Mouse (Mus musculus): ENCODE data around the gene Mindy4. TPM values are rescaled to one million over a fixed set of nuclear protein-coding genes. Genes with fewer than 3 reads are reported as not detected.
"Not testable (repeated sequence)": the region's sequence is repeated elsewhere in the genome, so short reads cannot be mapped to it uniquely, and the experiment has no call there.

The Mindy4 gene
- under 1 TPM in 1 of 2 experiments, not detected in 1; 0.19 TPM for polyA plus RNA-seq (2017; shearing (Covaris generic))

DNA sequence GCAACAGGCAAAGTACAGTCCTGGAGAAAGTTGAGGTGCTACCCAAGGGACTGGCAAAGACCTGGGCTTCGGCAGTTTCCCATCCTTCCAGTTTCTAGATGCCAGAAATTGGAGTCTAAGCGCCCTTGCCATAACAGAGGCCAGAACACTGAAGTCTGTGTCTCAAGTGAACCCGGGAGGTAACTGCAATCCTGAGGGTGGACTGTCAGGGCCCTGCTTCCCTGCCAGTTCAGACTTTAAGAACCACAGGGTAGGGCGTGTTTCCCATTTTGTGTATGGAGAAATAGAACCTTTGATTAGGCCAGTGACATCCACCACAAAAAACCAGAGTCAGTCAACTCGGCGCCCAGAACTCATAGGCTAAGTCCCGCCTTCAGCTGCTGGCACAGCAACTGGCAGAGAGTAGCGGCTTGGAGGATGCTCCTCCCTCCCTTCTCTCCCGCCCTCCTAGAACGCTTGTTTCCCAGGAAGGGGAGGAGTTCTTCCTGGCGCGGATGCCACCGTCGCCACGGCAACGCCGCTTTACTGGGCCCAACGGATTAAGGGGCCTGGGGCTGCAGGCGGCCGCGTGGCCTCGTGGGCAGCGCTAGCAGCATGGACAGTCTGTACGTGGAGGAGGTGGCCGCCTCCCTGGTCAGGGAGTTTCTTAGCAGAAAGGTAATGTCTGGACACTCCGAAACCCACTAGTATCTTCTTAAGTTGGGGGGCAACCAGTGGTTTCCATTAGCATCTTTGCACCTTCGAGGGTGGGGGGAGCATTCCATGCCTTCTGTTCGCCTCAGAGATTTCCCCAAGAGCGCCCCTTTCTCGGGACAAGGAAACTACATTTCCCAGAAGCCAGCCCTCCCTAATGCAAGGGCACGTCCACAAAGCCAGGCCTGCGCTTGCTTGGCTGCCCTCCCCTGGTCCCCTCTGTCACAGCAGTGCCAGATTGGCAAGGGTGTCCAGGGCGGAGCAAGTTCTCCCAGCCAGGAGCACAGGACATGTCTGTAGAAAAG, at the start of gene Mindy4:
TSS of gene Mindy4 (plus strand) at position 471 of the 998 bp plus-strand sequence.
- ATAC-seq: peak; percentile 46

DNA sequence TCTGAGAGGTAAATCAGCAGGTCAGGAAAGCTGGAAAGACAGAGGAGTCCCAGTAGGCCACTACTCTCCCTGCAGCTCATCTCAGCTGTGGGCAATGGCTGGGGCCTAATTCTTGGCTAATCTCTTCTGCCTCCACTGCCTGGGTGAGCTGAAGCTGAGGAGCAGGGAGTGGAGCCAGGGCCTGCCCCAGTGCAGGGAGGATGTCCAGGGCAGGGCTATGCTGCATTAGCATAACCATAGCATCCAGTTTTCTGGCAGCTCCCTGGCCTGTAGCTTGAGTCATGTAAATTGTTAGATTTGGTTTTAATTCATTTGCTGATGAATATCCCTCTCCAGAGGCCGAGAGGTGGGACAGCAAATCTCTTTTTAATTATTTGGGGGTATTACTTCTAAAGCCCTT, 43.9 kb upstream of the Mindy4 start:
- ATAC-seq: no peak

DNA sequence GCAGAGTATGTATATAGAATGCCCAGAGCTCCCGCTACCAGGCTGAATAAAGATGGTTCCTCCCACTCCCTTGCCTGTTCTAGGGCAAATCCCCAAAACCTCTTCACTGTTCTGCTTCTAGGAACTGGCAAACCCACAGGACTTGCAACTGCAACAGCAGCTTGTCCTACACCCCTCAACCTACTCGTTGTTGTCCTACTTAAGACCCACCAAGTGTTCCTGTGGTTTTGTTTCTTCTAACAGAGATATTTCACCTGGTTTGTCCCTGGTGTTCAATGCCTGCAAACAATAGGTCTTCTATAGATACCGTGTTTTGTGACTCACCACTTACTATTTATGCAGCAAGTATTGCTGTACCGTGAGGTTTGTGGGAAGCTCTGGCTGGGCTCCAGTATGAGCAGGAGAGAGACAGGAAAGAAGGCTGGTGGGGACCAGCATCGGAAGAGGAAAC, 41.8 kb upstream of the Mindy4 start:
- no peak for ATAC-seq

DNA sequence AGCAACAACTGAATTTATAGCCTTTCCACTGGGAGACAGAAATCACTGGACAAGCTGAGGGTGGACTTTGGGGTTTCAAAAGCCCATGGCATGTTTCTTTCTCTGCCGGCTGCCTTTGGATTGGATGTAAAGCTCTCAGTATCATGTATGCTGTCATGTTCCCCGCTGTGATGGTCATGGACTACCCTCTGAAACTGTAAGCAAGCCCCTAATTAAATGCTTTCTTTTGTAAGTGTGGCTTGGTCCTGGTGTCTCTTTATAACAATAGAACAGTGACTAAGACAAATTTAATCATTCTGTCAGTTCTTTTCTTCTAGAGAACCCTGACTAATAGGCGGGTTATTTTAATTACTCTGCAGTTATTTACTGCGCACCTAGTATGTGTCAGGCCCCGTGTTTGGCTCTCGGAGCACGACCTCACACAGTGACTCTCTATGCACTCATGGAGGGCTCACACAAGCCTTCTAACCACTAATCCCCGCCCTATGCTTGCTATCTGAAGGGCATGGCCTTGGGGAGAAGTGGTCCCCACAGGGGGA, 40.1 kb upstream of the Mindy4 start:
- no peak for ATAC-seq

DNA sequence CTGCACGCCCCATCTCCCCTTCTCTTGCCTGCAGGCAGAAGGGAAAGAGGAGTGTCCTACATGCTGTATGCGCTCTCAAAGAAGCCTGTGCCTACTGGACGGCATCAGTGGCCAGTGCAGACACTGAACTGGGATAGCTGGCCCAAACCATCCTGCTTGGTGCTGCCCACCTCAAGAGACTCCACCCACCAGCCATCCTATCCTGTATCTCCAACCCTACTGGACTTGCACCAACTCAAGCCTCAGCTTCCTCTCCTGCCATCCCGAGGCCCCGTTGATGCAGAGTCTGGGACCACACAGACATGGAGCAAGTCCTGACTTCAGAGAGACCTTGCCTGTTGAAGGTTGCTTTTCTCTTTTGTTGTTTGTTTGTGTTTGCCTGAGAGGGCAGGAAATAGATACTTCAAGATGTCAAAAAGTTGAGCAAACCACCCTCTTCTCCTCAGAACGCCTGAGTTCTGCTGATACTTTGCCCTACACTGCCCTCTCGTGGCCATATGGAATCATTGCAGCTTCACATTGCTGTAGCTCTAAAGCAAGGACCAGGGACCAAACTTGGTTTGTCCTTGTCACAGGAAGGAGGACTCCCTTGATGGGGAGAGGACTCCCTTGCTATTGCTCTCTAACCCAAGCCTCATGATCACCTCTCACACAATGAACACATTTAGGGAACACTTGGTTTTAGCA, 36.3 kb upstream of the Mindy4 start:
- ATAC-seq: peak; percentile 78

DNA sequence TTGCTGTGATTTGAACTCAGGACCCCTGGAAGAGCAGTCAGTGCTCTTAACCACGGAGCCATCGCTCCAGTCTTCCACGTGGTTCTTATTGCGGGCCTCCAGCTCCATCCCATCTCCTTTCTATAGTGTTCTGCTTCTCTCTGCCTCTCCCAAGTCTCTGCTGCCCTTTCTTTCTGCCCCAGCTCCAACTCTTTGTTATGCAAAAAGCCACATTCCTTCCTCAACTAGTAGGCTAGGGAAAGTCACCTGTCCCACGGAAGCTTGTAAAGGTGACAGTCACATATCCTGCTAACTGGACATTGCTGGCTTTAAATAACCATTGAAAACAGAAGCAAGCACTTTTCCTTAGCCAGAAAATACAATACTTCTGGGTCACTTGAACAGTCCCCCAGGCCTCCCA, 33.4 kb upstream of the Mindy4 start:
- no peak for ATAC-seq

DNA sequence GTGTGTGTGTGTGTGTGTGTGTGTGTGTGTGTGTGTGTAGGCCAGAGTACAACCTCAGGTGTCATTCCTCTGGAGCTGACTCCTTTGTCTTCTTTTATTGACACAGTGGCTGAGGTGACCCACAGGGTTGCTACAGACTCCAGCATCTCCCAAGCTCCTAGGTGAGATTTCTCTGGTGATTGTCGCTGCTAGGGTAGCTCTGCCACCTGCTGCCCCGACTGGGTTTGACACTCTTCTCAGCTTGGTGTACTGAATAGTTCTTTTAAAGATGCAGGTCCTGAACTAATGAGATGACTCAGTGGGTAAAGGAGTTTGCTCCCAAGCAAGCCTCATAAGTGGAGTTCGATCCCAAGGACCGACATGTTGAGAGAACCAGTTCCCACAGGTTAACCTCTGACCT, 31.5 kb upstream of the Mindy4 start:
- ATAC-seq: no peak

DNA sequence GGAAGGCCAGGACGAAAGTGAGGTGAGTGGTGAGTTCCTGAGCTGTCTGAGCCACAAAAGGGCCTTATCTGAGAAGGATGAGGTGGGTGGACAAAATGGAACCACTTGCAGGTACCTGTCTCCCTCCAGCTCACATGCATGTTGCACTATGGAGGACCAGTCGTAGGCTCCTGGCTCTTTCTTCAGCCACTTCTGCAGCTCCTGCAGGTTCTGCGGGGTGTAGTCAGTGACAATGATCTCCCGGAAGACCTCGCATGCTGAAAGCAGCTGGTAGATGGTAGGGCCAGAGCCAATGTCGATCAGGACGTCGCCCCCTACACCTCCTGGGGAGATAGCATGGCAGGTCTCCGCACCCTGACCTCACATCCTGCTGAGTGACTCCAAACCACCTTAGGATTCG, 30.0 kb upstream of the Mindy4 start:
- ATAC-seq: no peak

DNA sequence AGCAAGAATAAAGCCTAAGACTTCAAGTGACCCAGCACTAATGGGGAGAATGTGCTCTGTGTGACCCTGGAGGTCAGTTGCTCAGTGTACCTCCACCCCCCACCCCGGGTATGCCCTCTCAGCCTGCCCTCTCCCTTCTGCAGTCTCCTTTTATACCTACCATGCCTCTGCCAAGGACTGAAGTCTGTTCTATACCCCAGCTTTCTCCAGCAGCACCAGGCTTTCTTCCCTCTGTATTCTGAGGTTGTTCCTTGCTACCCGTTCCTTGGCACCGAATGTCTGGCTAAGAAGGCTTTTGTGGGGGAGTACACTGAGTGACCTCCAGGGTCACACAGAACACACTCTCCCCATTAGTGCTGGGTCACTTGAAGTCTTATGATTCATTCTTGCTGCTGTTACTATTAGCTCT, 29.2 kb upstream of the Mindy4 start:
- no peak for ATAC-seq

DNA sequence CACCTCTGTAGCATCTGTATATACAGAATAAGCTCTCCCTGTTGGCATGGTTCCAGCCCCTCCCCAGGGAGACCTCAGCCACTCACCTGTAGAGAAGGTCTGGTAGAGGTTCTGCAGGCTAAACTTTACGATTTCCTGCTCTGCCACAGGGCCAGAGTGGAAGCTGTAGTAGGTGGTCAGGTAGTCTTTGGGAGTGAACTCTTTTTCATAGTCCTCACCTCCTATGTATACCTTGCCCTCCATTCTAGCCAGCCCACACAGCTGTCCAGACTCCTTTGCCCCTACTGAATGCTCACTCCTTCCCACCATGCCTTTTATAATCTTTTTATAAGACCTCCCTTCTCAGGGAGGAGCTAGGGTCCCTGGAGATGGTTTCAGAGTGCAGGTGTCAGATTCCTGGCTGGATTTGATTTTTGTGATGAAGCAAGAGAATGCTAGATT, 28.4 kb upstream of the Mindy4 start, which contains the start of gene Inmt:
TSS of gene Inmt (minus strand) at position 303 of the 441 bp plus-strand sequence.
- no peak for ATAC-seq

DNA sequence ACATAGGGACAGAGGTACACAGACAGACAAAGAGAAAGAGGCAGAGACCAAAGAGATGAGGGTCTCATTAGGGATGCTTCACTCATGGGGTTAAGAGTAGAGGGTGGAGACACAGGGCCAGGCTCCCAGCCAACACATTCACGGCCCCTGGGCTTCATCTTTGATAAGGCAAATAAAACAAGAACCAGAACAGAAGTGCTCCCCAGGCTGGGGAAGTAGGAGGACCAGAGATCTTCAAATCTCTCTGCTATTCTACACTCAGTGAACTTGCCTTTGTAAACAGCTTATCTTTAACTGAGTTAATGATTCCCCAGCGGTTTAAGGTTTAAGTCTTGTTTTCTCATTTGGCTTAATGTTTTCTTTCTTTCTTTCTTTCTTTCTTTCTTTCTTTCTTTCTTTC, 27.7 kb upstream of the Mindy4 start:
- ATAC-seq: no peak

DNA sequence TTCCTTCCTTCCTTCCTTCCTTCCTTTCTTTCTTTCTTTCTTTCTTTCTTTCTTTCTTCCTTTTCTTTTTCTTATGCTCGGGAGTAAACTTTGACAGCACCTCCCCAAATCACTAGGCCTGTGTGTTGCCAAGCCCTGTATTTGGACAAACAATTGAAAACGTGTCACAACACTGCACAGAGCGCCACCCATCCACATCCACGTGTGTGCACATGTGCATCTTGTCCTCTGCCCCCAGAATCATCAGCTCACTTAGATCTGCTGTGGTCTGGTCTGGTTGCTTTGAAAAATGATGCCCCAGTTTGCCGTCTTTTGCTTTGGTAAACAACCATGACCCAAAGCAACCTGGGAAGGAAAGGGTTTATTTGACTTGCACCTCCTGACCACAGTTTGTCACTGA, 27.3 kb upstream of the Mindy4 start:
- no peak for ATAC-seq

DNA sequence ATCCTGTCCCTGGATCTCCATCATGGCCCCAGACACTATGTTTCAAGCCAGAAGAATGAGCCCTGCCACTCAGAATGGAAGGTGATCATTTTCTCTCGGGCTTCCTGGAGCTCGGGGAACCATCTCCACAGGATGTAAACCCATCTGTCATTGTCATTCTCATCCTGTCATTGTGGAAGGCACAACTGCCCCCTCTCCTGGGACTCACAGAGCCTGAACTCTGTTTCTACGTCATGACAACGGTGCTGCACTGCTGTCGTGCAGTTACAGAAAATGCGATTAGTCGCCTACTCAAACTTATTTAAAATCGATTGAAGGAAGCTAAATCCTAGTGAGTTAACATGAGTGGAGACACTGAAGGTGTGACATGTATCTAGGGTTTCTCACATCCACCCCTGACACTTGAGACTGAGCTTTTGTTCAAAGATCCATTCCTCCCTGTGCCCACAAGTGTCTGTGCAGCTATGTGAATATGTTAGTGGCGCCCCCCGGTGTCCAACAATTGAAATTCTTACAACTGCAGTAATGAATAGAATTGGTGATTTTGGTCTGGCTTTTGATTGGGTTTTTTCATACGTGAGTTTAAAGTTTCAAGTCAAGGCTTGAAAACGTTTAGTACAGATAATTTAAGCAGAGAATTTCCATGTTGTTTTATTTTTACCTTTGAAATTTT, 26.0 kb upstream of the Mindy4 start:
- no peak for ATAC-seq

DNA sequence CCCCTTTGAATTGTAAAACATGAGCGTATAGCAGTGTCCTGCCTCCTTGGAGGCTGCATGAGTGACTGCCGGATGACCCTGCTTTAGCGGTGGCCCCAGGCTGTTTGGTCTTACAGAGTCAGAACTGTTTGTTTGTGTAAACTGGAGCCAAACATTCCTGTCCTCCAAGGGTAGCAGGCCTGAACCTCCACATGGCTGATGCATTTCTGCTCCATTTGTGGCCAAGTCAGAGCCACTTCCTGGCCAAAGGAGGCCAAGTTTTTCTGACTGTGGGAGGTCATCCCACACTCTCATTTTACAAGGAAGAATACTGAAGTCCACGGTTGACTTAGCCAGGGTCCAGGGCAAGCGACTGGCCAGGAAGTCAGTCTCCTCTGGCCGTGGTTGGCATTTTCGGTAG, 23.6 kb upstream of the Mindy4 start:
- no peak for ATAC-seq

DNA sequence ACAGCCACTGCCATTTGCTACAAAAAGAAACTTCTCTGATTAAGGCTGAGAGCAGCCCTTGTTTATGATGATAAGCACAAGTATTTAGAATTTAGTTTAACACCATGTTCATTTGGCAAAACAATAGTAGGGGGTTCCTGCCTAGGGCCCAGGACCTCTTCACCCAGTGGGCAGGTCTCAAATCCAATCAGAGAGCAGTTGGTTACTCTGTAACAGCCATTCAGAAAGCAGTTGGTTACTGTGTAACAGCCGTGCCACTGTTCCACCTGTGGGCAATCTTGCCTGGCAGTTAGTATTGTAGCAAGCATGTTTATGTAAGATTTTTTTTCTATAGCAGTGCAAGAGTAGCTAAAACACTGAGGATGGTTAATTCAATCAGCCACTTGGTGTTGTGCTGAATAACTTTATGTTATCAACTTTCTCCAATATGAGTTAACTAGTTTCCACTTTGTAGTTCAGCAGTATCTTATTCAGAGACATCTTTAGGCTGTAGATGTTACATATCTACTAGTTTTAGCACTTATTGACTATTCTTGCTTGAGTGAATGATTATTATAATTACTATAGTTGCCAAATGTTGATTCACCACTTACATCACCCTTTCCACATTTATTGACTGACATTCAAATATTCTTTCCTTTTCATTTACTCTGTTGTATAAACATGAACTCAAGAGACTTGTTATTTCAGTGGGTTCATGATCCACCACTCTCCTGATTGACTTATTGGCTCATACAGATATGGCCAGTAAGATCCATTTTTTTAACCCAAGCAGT, 20.3 kb upstream of the Mindy4 start:
- ATAC-seq: no peak

DNA sequence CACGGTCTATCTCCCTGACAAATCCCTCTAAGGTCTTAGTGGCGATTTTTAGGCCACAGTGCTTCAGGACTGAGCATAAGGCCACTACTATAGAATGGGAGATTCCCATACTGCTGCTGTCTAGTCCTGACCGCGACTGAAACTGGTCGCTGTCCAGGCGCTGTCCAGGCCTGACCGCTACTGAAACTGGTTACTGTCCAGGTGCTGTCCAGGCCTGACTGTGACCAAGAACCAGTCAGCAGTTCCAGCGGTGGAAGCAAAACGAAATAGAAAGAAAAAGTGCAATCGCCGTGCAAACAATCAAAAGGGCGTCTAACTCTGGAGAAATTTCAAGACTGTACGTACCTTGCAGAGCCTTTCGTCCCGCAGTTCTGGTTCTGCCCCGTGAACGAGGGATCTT, 15.4 kb upstream of the Mindy4 start:
- ATAC-seq: not testable (repeated sequence)

DNA sequence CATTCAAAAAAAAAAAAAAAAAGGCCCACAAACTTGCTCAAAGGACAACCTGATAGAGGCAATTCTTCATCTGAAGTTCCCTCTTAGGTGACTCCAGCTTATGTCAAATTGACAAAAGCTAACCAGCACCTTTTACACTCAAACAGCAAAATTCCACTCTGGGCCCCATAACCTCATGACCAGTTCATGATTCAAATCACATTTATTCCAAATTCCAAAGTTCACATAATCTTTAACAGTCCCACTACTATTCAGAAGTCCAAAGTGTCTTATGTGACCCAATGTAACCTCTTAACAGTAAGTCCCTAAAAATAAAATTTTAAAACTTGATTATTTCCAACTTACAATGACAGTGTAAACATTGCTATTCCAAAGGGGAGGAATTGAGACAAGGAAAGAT, 13.8 kb upstream of the Mindy4 start:
- ATAC-seq: no peak

DNA sequence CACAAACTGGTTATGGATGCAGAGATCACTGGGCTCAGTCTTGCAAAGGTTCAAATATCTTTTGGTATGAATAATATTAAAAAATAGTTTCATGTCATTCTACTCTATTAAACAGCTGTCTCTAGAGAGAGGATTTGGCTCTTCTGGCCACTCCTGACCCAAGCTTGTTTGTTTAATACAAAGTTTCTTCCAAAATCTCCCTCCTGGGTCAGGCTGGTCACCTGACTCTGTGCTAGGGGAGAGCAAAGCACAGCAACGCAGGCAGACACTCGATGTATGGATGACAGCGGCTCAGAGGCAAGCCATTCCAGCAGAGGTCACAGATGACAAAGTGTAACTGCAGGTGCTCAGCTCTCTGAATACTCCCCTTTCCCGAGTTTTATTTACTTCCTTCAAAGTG, 11.6 kb upstream of the Mindy4 start:
- ATAC-seq: no peak

DNA sequence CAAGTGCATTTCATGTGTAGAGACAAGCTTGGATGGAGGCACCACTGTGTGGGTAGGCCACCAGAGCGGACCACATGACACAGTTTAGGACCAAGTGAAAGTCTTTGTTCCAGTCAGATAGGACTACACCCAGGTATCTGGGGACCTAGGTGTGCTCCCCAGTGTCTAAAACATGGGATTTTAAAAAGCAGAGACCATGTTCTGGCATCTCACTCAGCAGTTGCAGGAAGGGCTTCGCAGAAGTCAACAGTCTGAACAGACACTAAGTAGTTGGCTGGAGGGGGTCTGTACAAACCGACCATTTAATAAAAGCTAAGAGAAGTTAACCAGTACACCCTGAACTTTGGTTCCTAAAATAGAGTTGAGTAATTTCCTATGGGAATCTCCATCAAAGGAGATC, 10.0 kb upstream of the Mindy4 start:
- ATAC-seq: no peak

DNA sequence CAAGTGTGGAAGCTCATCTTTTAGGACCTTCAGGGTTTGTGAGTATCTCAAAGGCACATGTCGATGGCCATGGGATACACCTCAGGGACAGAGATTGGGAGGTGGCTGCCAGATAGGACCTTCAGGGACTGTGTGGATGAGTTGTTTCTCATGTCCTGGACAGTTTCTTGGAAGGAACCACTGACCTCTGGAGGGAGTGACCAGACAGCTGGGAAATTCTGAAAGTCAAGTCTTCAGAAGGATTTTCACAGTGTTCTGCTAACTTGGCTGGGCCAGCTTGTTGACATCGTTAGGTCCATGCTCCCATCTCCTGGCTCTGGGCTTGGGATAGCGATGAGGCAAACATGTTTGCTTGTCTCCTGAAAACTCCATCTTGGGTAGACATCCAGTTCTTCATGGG, 4.1 kb upstream of the Mindy4 start:
- no peak for ATAC-seq

DNA sequence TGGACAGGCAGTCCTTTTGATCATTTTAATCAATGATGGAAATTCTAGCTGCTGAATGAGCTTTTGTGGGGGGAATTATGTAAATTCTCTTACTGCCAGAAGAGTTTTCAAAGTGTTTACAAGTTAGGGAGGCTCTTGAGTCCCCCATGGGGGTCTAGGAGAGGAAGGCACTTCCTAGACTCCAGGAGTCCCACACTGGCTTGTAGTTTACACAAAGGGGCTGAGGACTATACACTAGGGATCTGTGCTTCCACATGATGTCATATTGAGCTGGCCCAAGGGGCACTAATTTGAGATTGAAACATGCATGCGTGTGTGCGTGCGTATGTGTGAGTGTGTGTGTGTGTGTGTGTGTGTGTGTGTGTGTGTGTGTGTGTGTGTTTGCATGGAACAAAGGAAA, 748 bp downstream of the Mindy4 start:
- no peak for ATAC-seq

DNA sequence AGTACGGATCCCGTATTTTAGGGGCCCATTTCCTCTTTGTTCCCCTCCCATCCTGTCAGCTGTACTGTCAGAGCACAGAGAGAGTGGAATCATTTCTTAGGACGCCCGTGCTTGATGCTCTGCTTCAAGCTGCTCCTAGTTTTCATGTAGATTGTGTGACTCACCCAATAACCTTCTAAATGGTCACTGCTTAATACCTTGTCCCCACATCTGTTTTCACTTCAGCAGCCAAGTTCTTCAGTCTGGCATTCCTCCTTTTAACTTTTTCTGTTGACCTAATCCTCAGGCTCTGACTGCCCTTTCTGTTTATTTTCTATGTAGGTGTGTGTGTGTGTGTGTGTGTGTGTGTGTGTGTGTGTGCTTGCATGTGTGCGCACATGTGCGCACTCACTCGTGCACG, 4.6 kb downstream of the Mindy4 start:
- ATAC-seq: no peak

All from activated CD4-positive, CD25-positive, alpha-beta regulatory T cell, adult 4 months (primary cell).